Mouse (Mus musculus) retina, embryonic 14.5 days (tissue): ENCODE results near the gene Crisp1.
A peak's percentile ranks its signal among the peaks of the same experiment; 100 is the strongest.

Experiments used
- DNase-seq: peaks from one replicate; pipeline ENCODE4 v3.0.0-alpha.2; 2015; ENCODE audit warnings: low spot score

The Crisp1 gene

GRCm38 (mm10) chr17:40319062-40319461, at the start of gene Crisp1:
Crisp1 (minus strand) TSS chr17:40319207.
- no peak for DNase-seq

DNA sequence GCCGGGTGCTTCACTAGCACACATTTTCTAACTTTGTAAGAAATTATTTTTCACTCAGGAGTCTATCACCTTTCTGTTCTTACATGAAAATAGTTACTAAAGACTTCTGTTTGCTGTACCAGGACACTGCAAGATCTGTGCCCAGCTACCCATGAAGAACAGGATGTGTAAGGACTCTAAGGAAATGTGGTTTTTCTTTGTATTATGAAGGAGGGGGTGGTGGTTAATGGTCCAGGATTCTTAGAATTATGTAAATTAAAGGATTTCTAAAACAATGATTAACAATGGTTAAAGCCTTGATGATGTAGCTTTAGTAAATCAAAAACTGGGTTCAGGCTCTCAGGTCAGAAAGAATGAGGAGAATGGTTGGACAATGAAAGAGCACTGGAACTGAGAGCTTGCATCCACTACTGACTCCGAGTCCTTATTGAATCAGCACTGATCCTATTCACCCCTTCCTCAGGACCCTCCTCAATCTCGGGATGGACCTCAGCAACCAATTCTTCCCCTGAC, 23.5 kb upstream of the Crisp1 start:
- no peak for DNase-seq

- DNase-seq = peak; percentile 7
Observed at GRCm38 (mm10) chr17:40285435-40285834, 33.6 kb downstream of the Crisp1 start.

- DNase-seq = no peak
Observed at GRCm38 (mm10) chr17:40275519-40275918, 43.5 kb downstream of the Crisp1 start.

DNA sequence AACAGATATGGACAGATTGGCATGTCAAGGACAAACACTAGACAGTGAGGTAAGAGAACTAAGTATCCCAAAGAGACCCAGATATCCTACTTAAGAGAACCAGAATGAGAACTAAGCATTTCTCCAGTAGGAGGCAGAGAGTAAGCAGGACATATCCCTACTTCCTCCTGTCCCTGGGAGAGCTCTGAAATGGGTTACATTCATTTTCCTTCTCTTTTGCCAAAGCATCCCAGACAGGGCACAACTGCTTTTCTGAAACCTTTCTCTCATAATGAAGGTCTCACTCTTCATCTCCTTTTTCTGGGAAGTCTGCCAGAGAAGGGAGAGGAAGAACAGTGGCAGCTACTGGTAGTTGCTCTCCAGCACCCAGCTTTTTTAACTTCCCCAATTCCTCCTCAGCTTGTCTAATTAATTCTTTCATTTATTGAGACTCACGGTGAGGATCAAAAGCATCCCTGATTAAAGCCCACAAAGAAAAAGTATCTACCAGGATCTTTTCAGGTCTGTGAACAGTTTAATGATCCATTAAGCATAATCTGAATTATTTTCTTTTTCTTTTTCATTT, 44.0 kb downstream of the Crisp1 start:
- DNase-seq = no peak

DNA sequence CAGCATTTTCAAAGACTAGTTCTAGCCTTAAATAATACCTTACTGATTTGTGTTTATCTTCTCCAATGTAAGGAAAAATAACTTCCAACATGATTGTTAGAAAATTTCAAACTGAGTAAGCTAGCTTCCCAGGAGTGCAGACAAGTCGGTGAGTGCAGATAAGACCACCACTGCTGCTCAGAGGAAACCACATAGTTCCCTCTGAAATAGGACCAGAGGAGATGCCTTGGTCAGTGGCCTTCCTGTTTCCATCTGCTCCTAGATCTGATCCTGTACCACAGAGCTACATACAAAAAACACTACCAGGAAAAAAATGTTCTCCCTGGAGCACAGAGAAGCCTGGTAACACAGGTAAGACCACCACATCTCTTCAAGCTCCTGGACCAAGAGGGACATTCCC, 66.5 kb downstream of the Crisp1 start:
- no peak for DNase-seq
